Mouse (Mus musculus) CH12.LX (cell line): ENCODE results near the gene Gng4. TPM values are rescaled to one million over a fixed set of nuclear protein-coding genes. Genes with fewer than 3 reads are reported as not detected.
A peak's percentile ranks its signal among the peaks of the same experiment; 100 is the strongest.

Experiments
- DNase-seq: peaks from one replicate; pipeline ENCODE4 v3.0.0-alpha.2; 2013; ENCODE audit errors: extremely low read depth
- H3K27ac ChIP-seq: 2 replicates; pipeline ENCODE4 v1.5.1; 2012; ENCODE audit warnings: low read depth, mild to moderate bottlenecking, control low read depth, moderate library complexity; ENCODE audit not compliant: insufficient read depth
- H3K27me3 ChIP-seq: replicated peaks from 2 replicates; pipeline ENCODE3; 2012; ENCODE audit warnings: inconsistent platforms
- H3K36me3 ChIP-seq, 2 experiments: replicated peaks in 1 of 2; 2 replicates each; pipeline versions ENCODE3 to v1.6.1; 2012; ENCODE audit warnings: inconsistent platforms in 1 of 2, low read length in 1 of 2, mild to moderate bottlenecking in 1 of 2, mixed read lengths in 1 of 2, moderate library complexity in 1 of 2; ENCODE audit not compliant: control insufficient read depth in 1 of 2, insufficient read depth in 1 of 2
- H3K4me1 ChIP-seq, 2 experiments: 2 replicates each; pipeline ENCODE4 v1.6.1; 2012; ENCODE audit warnings: inconsistent platforms in 1 of 2, moderate library complexity in 1 of 2; ENCODE audit not compliant: insufficient read depth in 2 of 2, control insufficient read depth in 1 of 2
- H3K4me2 ChIP-seq: 2 replicates; pipeline ENCODE4 v1.6.1; 2012; ENCODE audit warnings: low read depth, mild to moderate bottlenecking, control low read depth; ENCODE audit not compliant: poor library complexity, insufficient read depth, severe bottlenecking
- H3K4me3 ChIP-seq, 3 experiments: fragments of 150-350 bp in 1 of 3; sonication (generic) in 1 of 3; replicated peaks in 1 of 3; 2 replicates each; pipeline versions ENCODE3 to v1.5.1; 2011 to 2012; ENCODE audit warnings: low read depth in 2 of 3, low read length in 2 of 3, mild to moderate bottlenecking in 2 of 3, moderate library complexity in 2 of 3, control low read depth in 1 of 3, improper control_type of control experiment in 1 of 3, inconsistent platforms in 1 of 3, mixed read lengths in 1 of 3; ENCODE audit not compliant: poor library complexity in 1 of 3
- H3K79me2 ChIP-seq: replicated peaks from 2 replicates; pipeline ENCODE4 v1.6.1; 2012; ENCODE audit warnings: mild to moderate bottlenecking, moderate library complexity; ENCODE audit not compliant: control insufficient read depth, poor library complexity, insufficient read depth, severe bottlenecking; ENCODE audit errors: extremely low read depth
- H3K9ac ChIP-seq: 2 replicates; pipeline ENCODE4 v1.6.1; 2012; ENCODE audit warnings: low read depth, mild to moderate bottlenecking, control low read depth, moderate library complexity; ENCODE audit not compliant: insufficient read depth
- H3K9me3 ChIP-seq: replicated peaks from 2 replicates; pipeline ENCODE3; 2012; ENCODE audit warnings: low read length, inconsistent platforms, mixed read lengths
- BHLHE40 ChIP-seq: IDR thresholded peaks from 2 replicates; pipeline ENCODE4 v1.6.1; 2011; ENCODE audit warnings: mild to moderate bottlenecking, low read depth, low read length, improper control_type of control experiment
- CTCF ChIP-seq, 2 experiments: IDR thresholded peaks in 1 of 2; conservative IDR thresholded peaks in 1 of 2; 2 replicates each; pipeline ENCODE4 v1.5.1; 2011 to 2012; ENCODE audit warnings: low read depth in 2 of 2, low read length in 2 of 2, improper control_type of control experiment in 1 of 2, inconsistent platforms in 1 of 2, mild to moderate bottlenecking in 1 of 2, moderate library complexity in 1 of 2
- E2F4 ChIP-seq: IDR thresholded peaks from 2 replicates; pipeline ENCODE4 v1.6.1; 2011; ENCODE audit warnings: low read depth, low read length, improper control_type of control experiment; ENCODE audit not compliant: insufficient replicate concordance
- EP300 ChIP-seq: IDR thresholded peaks from 2 replicates; pipeline ENCODE4 v1.6.1; 2011; ENCODE audit warnings: low read length, improper control_type of control experiment
- ETS1 ChIP-seq: conservative IDR thresholded peaks from 2 replicates; pipeline ENCODE4 v1.6.1; 2012; ENCODE audit warnings: low read depth, mild to moderate bottlenecking, inconsistent platforms, low read length, improper control_type of control experiment, moderate library complexity
- JUN ChIP-seq: IDR thresholded peaks from 2 replicates; pipeline ENCODE4 v1.6.1; 2011; ENCODE audit warnings: low read depth, mild to moderate bottlenecking, low read length, improper control_type of control experiment, moderate library complexity; ENCODE audit not compliant: insufficient read depth
- JUND ChIP-seq: conservative IDR thresholded peaks from 2 replicates; pipeline ENCODE4 v1.6.1; 2011; ENCODE audit warnings: low read depth, low read length, improper control_type of control experiment
- KAT2A ChIP-seq: IDR thresholded peaks from 2 replicates; pipeline ENCODE4 v1.6.1; 2012; ENCODE audit warnings: low read length, improper control_type of control experiment, inconsistent platforms; ENCODE audit not compliant: insufficient replicate concordance
- MAX ChIP-seq: IDR thresholded peaks from 2 replicates; pipeline ENCODE4 v1.6.1; 2011; ENCODE audit warnings: low read length, improper control_type of control experiment
- MAZ ChIP-seq: IDR thresholded peaks from 2 replicates; pipeline ENCODE4 v1.6.1; 2012; ENCODE audit warnings: low read depth, mild to moderate bottlenecking, inconsistent platforms, low read length, improper control_type of control experiment, moderate library complexity
- PAX5 ChIP-seq: IDR thresholded peaks from 2 replicates; pipeline ENCODE4 v1.6.1; 2012; ENCODE audit warnings: low read length, inconsistent platforms, mixed read lengths
- RAD21 ChIP-seq: IDR thresholded peaks from 2 replicates; pipeline ENCODE4 v1.6.1; 2011; ENCODE audit warnings: low read depth, mild to moderate bottlenecking, low read length, improper control_type of control experiment, moderate library complexity
- RCOR1 ChIP-seq: conservative IDR thresholded peaks from 2 replicates; pipeline ENCODE4 v1.6.1; 2012; ENCODE audit warnings: low read depth, mild to moderate bottlenecking, inconsistent platforms, low read length, improper control_type of control experiment
- SMC3 ChIP-seq: IDR thresholded peaks from 2 replicates; pipeline ENCODE4 v1.6.1; 2011; ENCODE audit warnings: low read depth, low read length, improper control_type of control experiment
- TBP ChIP-seq: conservative IDR thresholded peaks from 2 replicates; pipeline ENCODE4 v1.6.1; 2011; ENCODE audit warnings: low read depth, low read length, improper control_type of control experiment
- ZC3H11A ChIP-seq: IDR thresholded peaks from 2 replicates; pipeline ENCODE4 v1.6.1; 2012; ENCODE audit warnings: low read depth, mild to moderate bottlenecking, inconsistent platforms, low read length, improper control_type of control experiment
- dilution Hi-C: fragments of 300-500 bp; cut with MboI; formaldehyde crosslinking; loops from 2 replicates; pipeline ENCODE4 v1.14.3; 2020; ENCODE audit warnings: low sequenced_read_pairs; ENCODE audit not compliant: extremely low pct_unique_long_range_greater_than_20kb, extremely low pct_ligation_motif_present
- in situ Hi-C: fragments of 300-500 bp; cut with MboI; formaldehyde crosslinking; loops from 3 replicates; pipeline ENCODE4 v1.14.3; 2019; ENCODE audit warnings: low sequenced_read_pairs, low pct_ligation_motif_present, low pct_unique_long_range_greater_than_20kb, mixed read lengths
- polyA plus RNA-seq: library from polyadenylated mRNA; unstranded; fragments of >175 nt; gene quantifications from 2 replicates; pipeline ENCODE4 v1.2.1, GENCODE M21; 2012; ENCODE audit warnings: low read depth; ENCODE audit not compliant: insufficient read length
- total RNA-seq, 2 experiments: library from RNA; depleted of rRNA; stranded (reverse); fragments of 300-350 nt in 1 of 2; fragments of >200 nt in 1 of 2; gene quantifications; 2 replicates each; pipeline ENCODE4 v1.2.3; 2012 to 2014

The Gng4 gene
- total and polyA plus RNA-seq, 3 experiments: not detected

DNA sequence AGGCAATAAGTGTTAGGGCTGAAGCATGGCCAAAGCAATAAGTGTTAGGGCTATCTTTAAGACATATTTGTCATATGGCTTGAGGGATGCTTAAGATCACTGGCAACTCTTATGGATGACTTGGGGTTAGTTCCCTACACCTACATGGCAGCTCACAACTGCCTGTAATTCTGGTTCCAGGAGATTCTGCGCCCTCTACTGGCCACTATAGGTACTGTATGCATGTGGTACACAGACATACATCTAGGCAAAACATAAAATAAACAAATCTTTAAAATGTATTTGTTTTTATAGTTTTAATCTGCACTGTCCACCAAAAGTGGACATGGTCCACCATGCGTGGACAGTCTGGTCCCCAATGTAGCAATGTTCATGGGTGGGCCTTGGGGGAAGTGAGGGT, 51.3 kb downstream of the Gng4 start:
- dilution Hi-C loops (no loop called here), in situ Hi-C loops (no loop called here)
- DNase-seq: peak; percentile 39
- no peak for TF ChIP-seq JUND
- TF ChIP-seq RAD21: peak; percentile 53
- peak; percentile 41; the same call in 1 of the 2 replicates for TF ChIP-seq SMC3
- TF ChIP-seq CTCF (conservative IDR thresholded peaks at IDR 0.05 in 1 of 2, IDR thresholded peaks at IDR 0.05 in 1 of 2; ENCODE audit: low read depth in 2 of 2, low read length in 2 of 2): peak; percentile 61 to 67
- H3K27ac ChIP-seq: no peak overlapping the region
- no peaks in the 10 kb centered on the region for H3K79me2 ChIP-seq
- H3K27me3 ChIP-seq: no peaks in the 10 kb centered on the region
- H3K4me3 ChIP-seq: no peak overlapping the region
- no peaks in the 10 kb centered on the region for H3K36me3 ChIP-seq
- H3K9ac ChIP-seq: no peak overlapping the region
- H3K9me3 ChIP-seq: no peaks in the 10 kb centered on the region
- H3K4me2 ChIP-seq: no peak overlapping the region
- H3K4me1 ChIP-seq: no peaks in the 10 kb centered on the region

DNA sequence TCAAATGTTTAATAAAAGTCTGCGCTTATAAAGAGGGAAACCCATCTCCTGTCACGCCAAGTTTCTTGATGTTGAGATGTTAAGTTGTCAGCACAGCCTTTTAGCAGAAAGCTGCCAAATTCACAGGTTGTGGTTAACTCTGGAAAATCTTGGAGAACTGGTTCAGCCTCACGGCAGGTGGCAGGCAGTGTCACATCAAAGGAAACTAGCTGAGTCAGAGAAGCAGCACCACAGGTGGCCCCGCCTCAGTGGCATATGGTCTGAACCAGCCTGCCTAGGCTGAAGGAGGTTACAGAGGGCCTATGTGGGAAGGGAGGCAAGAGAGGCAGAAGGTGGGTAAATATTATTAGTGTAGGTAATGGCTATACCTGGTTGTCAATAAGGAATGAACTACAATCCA, 61.2 kb downstream of the Gng4 start:
- Histone ChIP-seq H3K4me1 (peaks cover 3 to 14% of the 10 kb centered on the region in 2 experiments; a peak in 3 of 4 replicates), H3K4me3 (no peak overlapping the region), H3K79me2 (no peaks in the 10 kb centered on the region), H3K9ac (no peak overlapping the region), H3K36me3 (no peaks in the 10 kb centered on the region), H3K4me2 (no peak overlapping the region), H3K27ac (no peak overlapping the region), H3K27me3 (no peaks in the 10 kb centered on the region), H3K9me3 (peaks cover 3% of the 10 kb centered on the region)
- in situ Hi-C loops (no loop called here), dilution Hi-C loops (no loop called here)
- no peak for DNase-seq
- TF ChIP-seq RAD21: no peak
- TF ChIP-seq KAT2A: no peak
- TF ChIP-seq MAX: no peak
- TF ChIP-seq TBP: no peak

DNA sequence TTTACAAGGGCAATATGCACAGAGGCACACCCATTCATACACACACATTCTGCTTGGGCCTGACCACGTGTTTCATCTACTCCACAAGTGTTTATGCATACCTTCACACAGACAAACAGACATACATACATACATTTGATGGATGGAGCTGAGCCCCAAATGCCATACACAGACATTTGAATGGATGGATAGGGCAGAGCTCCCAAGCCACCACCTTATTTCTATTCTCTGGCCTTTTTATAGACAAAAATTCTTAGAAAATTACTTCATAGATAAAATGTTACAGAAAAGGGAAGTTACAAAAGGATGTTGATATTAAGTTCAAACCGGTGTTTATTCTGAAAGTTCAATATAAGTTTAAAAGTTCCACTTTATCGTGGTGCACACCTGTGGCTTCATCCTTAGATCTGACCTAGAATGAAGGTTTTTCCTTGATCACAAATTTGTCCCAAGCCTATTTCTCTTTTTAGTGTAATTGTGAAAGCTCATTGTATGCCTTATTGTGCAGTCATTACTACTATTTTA, 63.3 kb downstream of the Gng4 start:
- TF ChIP-seq RCOR1 (no peak), PAX5 (no peak), E2F4 (no peak), ETS1 (no peak), BHLHE40 (no peak), JUN (no peak), EP300 (no peak), MAZ (no peak), ZC3H11A (no peak), RAD21 (no peak)
- Histone ChIP-seq H3K9ac (no peak overlapping the region), H3K4me1 (peaks cover 3 to 14% of the 10 kb centered on the region in 2 experiments; a peak in 3 of 4 replicates), H3K27ac (no peak overlapping the region), H3K4me2 (no peak overlapping the region), H3K4me3 (no peak overlapping the region), H3K9me3 (peaks cover 9% of the 10 kb centered on the region), H3K79me2 (no peaks in the 10 kb centered on the region), H3K27me3 (no peaks in the 10 kb centered on the region), H3K36me3 (no peaks in the 10 kb centered on the region)
- dilution Hi-C loops: no loop called here
- no peak for DNase-seq
- in situ Hi-C loops: no loop called here
